In genomic region chr12:112671891-112672290, GRCm38 (mm10) we compare ENCODE assay signal across 7 mouse cellular contexts. TPM values are rescaled to one million over a fixed set of nuclear protein-coding genes. Genes with fewer than 3 reads are reported as not detected.
DNase-seq lines count a peak whose midpoint lies in the region; ATAC-seq lines count a peak whose summit lies in the region.

No protein-coding gene starts in this region.

- peaks cover 54% of the 10 kb centered on the region for H3K36me3 ChIP-seq in megakaryocyte, embryonic 14.5 days (replicated peaks; ENCODE audit: low read length)
- H3K36me3 ChIP-seq in forebrain, embryonic 13.5 days (ENCODE audit: poor library complexity, severe bottlenecking), result peaks cover 51% of the 10 kb centered on the region
- H3K36me3 ChIP-seq in liver, embryonic 13.5 days, result peaks cover 46% of the 10 kb centered on the region

- 0 out of 2 replicates have a peak overlapping the region, but pooled peaks have one; percentile 92 for H3K27ac ChIP-seq in forebrain, embryonic 13.5 days
- no peak overlapping the region for H3K27ac ChIP-seq in liver, embryonic 13.5 days

- peaks cover 88% of the 10 kb centered on the region for H3K4me1 ChIP-seq in megakaryocyte, embryonic 14.5 days
- H3K4me1 ChIP-seq in forebrain, embryonic 13.5 days, result peaks cover 66% of the 10 kb centered on the region
- peaks cover 73% of the 10 kb centered on the region for H3K4me1 ChIP-seq in liver, embryonic 13.5 days (replicated peaks)

- H3K4me2 ChIP-seq in forebrain, embryonic 13.5 days, result peak overlapping the region; percentile 92
- H3K4me2 ChIP-seq in liver, embryonic 13.5 days, result peak overlapping the region; percentile 96

- no peaks in the 10 kb centered on the region for H3K9me3 ChIP-seq in megakaryocyte, embryonic 14.5 days
- H3K9me3 ChIP-seq in forebrain, embryonic 13.5 days (replicated peaks), result no peaks in the 10 kb centered on the region
- H3K9me3 ChIP-seq in liver, embryonic 13.5 days (replicated peaks), result no peaks in the 10 kb centered on the region

- 82% methylated on average over 7 of the region's 7 CpGs for WGBS in forebrain, embryonic 13.5 days
- 77% methylated on average over 7 of the region's 7 CpGs for WGBS in liver, embryonic 13.5 days (ENCODE audit: insufficient replicate concordance)

- DNase-seq in liver, embryonic 13.5 days, result no peak
- DNase-seq in cerebellum, postnatal 36 days, result no peak
- no peak for DNase-seq in layer of hippocampus, adult 9-11 months

- ATAC-seq in megakaryocyte, adult 5-6 weeks (ENCODE audit: poor library complexity, severe bottlenecking), result no peak
- no peak for ATAC-seq in forebrain, embryonic 13.5 days
- no peak for ATAC-seq in liver, embryonic 13.5 days (ENCODE audit: low read depth)
- ATAC-seq in frontal cortex, adult (ENCODE audit: low TSS enrichment), result no peak

- peaks cover 4% of the 10 kb centered on the region for H3K27me3 ChIP-seq in megakaryocyte, embryonic 14.5 days (replicated peaks)
- no peaks in the 10 kb centered on the region for H3K27me3 ChIP-seq in forebrain, embryonic 13.5 days
- peaks cover 11% of the 10 kb centered on the region for H3K27me3 ChIP-seq in liver, embryonic 13.5 days

- H3K9ac ChIP-seq in forebrain, embryonic 13.5 days, result peak overlapping the region; percentile 100
- no peak overlapping the region for H3K9ac ChIP-seq in liver, embryonic 13.5 days

- H3K4me3 ChIP-seq in megakaryocyte, embryonic 14.5 days (replicated peaks), result peak overlapping the region; percentile 96
- H3K4me3 ChIP-seq in forebrain, embryonic 13.5 days, result peak overlapping the region; percentile 98; the same call in 1 of the 2 replicates
- no peak overlapping the region for H3K4me3 ChIP-seq in liver, embryonic 13.5 days (replicated peaks)

RNA-seq across cellular contexts. Expression of gene Akt1, which starts 2.8 kb away (rescaled TPM):
- polyA plus RNA-seq in megakaryocyte, embryonic 14.5 days (2012; ENCODE audit: insufficient read depth, low replicate concordance), result 237 and 415 TPM in 2 replicates
- total RNA-seq in megakaryocyte, adult 5-6 weeks (2015), result 112 and 121 TPM in 2 replicates
- 112 and 118 TPM in 2 replicates for total RNA-seq in megakaryocyte, adult 5-6 weeks (2017)
- 46.4 and 50.3 TPM in 2 replicates for polyA plus RNA-seq in forebrain, embryonic 13.5 days (2015; fragmentation: Nextera tagmentation; extraction: Ambion mirVana)
- polyA plus RNA-seq in liver, embryonic 13.5 days (2015; fragmentation: Nextera tagmentation; extraction: Ambion mirVana), result 13.8 and 17.9 TPM in 2 replicates

RNA-seq across cellular contexts. Expression of gene Zbtb42, which starts 6.7 kb away (rescaled TPM):
- 0.52 and 0.72 TPM in 2 replicates for polyA plus RNA-seq in megakaryocyte, embryonic 14.5 days (2012; ENCODE audit: insufficient read depth, low replicate concordance)
- 6.4 and 9.0 TPM in 2 replicates for total RNA-seq in megakaryocyte, adult 5-6 weeks (2015)
- total RNA-seq in megakaryocyte, adult 5-6 weeks (2017), result 3.9 and 4.7 TPM in 2 replicates
- polyA plus RNA-seq in forebrain, embryonic 13.5 days (2015; fragmentation: Nextera tagmentation; extraction: Ambion mirVana), result 2.1 and 2.4 TPM in 2 replicates
- polyA plus RNA-seq in liver, embryonic 13.5 days (2015; fragmentation: Nextera tagmentation; extraction: Ambion mirVana), result 0.40 and 0.71 TPM in 2 replicates

RNA-seq across cellular contexts. Expression of gene Siva1, which starts 27.4 kb away (rescaled TPM):
- polyA plus RNA-seq in megakaryocyte, embryonic 14.5 days (2012; ENCODE audit: insufficient read depth, low replicate concordance), result 33.7 and 63.6 TPM in 2 replicates
- 116 and 130 TPM in 2 replicates for total RNA-seq in megakaryocyte, adult 5-6 weeks (2015)
- 122 and 162 TPM in 2 replicates for total RNA-seq in megakaryocyte, adult 5-6 weeks (2017)
- 154 and 174 TPM in 2 replicates for polyA plus RNA-seq in forebrain, embryonic 13.5 days (2015; fragmentation: Nextera tagmentation; extraction: Ambion mirVana)
- 120 and 148 TPM in 2 replicates for polyA plus RNA-seq in liver, embryonic 13.5 days (2015; fragmentation: Nextera tagmentation; extraction: Ambion mirVana)

RNA-seq across cellular contexts. Expression of gene Cep170b, which starts 48.4 kb away (rescaled TPM):
- 2.2 and 5.6 TPM in 2 replicates for polyA plus RNA-seq in megakaryocyte, embryonic 14.5 days (2012; ENCODE audit: insufficient read depth, low replicate concordance)
- total RNA-seq in megakaryocyte, adult 5-6 weeks (2015), result 0.41 and 1.2 TPM in 2 replicates
- total RNA-seq in megakaryocyte, adult 5-6 weeks (2017), result 0.20 and 0.22 TPM in 2 replicates
- 11.0 and 13.1 TPM in 2 replicates for polyA plus RNA-seq in forebrain, embryonic 13.5 days (2015; fragmentation: Nextera tagmentation; extraction: Ambion mirVana)
- 2.5 and 2.9 TPM in 2 replicates for polyA plus RNA-seq in liver, embryonic 13.5 days (2015; fragmentation: Nextera tagmentation; extraction: Ambion mirVana)

RNA-seq across cellular contexts. Expression of gene Adssl1, which starts 52.0 kb away (rescaled TPM):
- 10.1 and 38.2 TPM in 2 replicates for polyA plus RNA-seq in megakaryocyte, embryonic 14.5 days (2012; ENCODE audit: insufficient read depth, low replicate concordance)
- 73.5 and 82.1 TPM in 2 replicates for total RNA-seq in megakaryocyte, adult 5-6 weeks (2015)
- total RNA-seq in megakaryocyte, adult 5-6 weeks (2017), result 72.3 and 74.9 TPM in 2 replicates
- polyA plus RNA-seq in forebrain, embryonic 13.5 days (2015; fragmentation: Nextera tagmentation; extraction: Ambion mirVana), result 1.4 and 2.1 TPM in 2 replicates
- polyA plus RNA-seq in liver, embryonic 13.5 days (2015; fragmentation: Nextera tagmentation; extraction: Ambion mirVana), result 6.7 and 7.5 TPM in 2 replicates
